Mouse (Mus musculus) kidney, adult 2 months (tissue): ENCODE data around the gene Ehmt2. TPM values are rescaled to one million over a fixed set of nuclear protein-coding genes. Genes with fewer than 3 reads are reported as not detected.

Experiments used
- DNase-seq: peaks from one replicate; pipeline ENCODE4 v3.0.0; 2021
- H3K27ac ChIP-seq: fragments of 200-500 bp; 2 replicates; pipeline ENCODE4 v1.5.1; 2012; ENCODE audit warnings: low read depth, low read length, control low read depth, inconsistent platforms; ENCODE audit not compliant: insufficient read depth
- H3K27me3 ChIP-seq: fragments of 200-500 bp; replicated peaks from 2 replicates; pipeline ENCODE4 v1.6.1; 2012; ENCODE audit warnings: mild to moderate bottlenecking, moderate library complexity, low read length, inconsistent platforms; ENCODE audit not compliant: control insufficient read depth, insufficient read depth
- H3K36me3 ChIP-seq: fragments of 200-500 bp; 2 replicates; pipeline ENCODE4 v1.6.1; 2012; ENCODE audit warnings: mild to moderate bottlenecking, moderate library complexity, low read length, inconsistent platforms; ENCODE audit not compliant: control insufficient read depth, insufficient read depth
- H3K4me1 ChIP-seq: fragments of 200-500 bp; 2 replicates; pipeline ENCODE4 v1.6.1; 2011; ENCODE audit warnings: low read length; ENCODE audit not compliant: control insufficient read depth, insufficient read depth
- H3K4me3 ChIP-seq: fragments of 200-500 bp; 2 replicates; pipeline ENCODE4 v1.5.1; 2011; ENCODE audit warnings: mild to moderate bottlenecking, low read depth, low read length, control low read depth; ENCODE audit not compliant: insufficient read depth
- CTCF ChIP-seq: fragments of 200-500 bp; conservative IDR thresholded peaks from 2 replicates; pipeline ENCODE4 v1.5.1; 2011; ENCODE audit warnings: low read depth, mild to moderate bottlenecking, control low read depth, low read length, moderate library complexity, mixed read lengths; ENCODE audit not compliant: insufficient read depth, insufficient read length
- POLR2A ChIP-seq: fragments of 200-500 bp; IDR thresholded peaks from one replicate; pipeline ENCODE4 v1.6.1; 2011; ENCODE audit warnings: low read depth, low read length, control low read depth
- WGBS: fragments of 180-500 bp; shearing (Covaris S2); methylation state at CpG from one replicate; pipeline ENCODE4 v1.1.7; 2018; 5-methylcytosine and 5-hydroxymethylcytosine counted together
- polyA plus RNA-seq: library from polyadenylated mRNA; depleted of rRNA; stranded (reverse); fragments of >200 nt; gene quantifications from 2 replicates; pipeline ENCODE4 v1.2.3, GENCODE M21; 2012

Ehmt2 gene
- polyA plus RNA-seq, 1 experiment = 134 TPM

DNA sequence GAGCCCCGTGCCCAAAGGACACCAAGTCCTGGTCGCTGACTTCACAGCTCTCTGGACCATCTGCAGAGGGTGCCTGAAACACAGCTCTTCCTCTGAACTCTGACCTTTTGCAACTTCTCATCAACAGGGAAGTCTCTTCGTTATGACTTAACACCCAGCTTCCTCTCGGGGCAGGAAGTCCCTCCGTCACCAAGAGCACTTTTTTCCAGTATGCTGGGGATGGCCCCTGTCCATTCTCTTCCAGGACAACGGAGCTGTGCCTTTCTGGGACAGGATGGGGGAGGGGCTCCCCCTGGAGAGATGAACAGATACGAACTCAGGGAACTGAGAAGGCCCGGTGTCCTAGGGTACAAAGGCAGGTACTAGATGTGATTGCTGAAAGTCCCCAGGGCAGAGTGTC, 36.6 kb downstream of the Ehmt2 start:
- Histone ChIP-seq H3K36me3 (peaks cover 6% of the 10 kb centered on the region; the same call in 1 of the 2 replicates), H3K4me1 (peaks cover 5% of the 10 kb centered on the region; the same call in 1 of the 2 replicates), H3K4me3 (peak overlapping the region; percentile 45), H3K27me3 (no peaks in the 10 kb centered on the region), H3K27ac (peak overlapping the region; percentile 53)
- TF ChIP-seq POLR2A = no peak
- no peak for TF ChIP-seq CTCF
- DNase-seq = peak; percentile 58
- WGBS = 24% methylated on average over 8 of the region's 8 CpGs

DNA sequence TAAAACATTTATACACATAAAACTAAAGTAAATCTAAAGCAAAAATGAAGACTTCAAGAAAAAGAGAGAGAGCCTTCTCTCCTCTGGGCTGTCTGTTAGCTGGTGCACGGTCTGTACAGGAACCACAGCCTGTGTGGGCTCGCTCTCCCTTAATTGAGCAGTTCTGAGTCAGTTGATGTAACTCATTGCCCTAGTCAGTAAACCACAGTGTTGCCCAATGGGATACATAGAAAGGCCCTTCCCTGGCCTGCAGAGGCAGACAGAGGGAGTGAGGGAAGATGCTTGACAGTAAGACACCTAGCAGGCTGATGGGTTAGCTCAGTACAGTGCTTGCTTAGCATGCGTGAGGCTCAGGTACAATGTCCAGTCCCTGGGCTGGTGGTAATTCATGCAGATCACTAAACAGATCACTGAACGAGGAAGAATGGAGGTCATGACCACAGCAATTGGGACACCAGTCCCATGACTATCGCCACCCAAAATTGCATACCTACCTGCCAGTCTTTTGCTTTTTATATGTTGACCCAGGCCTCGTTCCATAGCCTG, 39.8 kb downstream of the Ehmt2 start:
- Histone ChIP-seq H3K27me3 (no peaks in the 10 kb centered on the region), H3K4me1 (peaks cover 11% of the 10 kb centered on the region; the same call in 1 of the 2 replicates), H3K36me3 (peaks cover 5% of the 10 kb centered on the region; the same call in 1 of the 2 replicates), H3K4me3 (no peak overlapping the region), H3K27ac (peak overlapping the region; percentile 70)
- TF ChIP-seq CTCF (no peak), POLR2A (no peak)
- WGBS = 50% methylated on average over 6 of the region's 6 CpGs
- peak; percentile 91 for DNase-seq

DNA sequence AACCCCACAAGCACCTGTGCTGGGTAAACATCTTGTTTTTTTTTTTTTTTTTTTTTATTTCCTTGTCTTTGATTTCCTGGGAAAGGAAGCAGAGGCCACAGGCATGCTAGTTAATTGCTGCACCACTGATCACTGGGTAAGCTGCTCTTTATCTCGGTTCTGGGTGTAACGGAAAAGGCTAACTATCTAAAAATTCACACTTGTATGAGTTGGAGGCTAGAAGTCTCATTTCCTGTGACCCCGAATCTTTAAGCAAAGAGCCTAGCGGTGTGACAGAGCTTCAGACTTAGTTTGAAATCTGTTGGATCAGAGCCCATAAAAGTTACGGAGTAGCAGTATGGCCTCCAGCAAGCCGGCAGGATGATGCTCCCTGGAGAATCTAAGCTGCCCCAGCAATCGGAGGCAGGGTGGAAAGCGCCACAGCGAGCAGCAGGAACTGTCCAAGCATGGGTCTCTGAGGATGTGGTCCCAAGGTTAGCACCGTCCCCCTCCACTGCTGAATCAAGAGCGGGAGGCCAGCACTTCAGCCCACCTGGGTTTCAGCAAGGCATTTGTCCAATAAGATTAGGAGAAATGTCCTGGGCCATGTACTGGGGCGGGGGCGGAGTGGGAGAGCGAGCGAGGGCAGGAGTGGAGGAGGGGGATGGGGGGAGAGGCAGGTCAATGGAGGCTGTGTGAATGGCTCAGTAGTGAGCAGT, 43.2 kb downstream of the Ehmt2 start:
- no peaks in the 10 kb centered on the region for H3K36me3 ChIP-seq
- peak; percentile 53 for DNase-seq
- WGBS = 11% methylated on average over 15 of the region's 15 CpGs

DNA sequence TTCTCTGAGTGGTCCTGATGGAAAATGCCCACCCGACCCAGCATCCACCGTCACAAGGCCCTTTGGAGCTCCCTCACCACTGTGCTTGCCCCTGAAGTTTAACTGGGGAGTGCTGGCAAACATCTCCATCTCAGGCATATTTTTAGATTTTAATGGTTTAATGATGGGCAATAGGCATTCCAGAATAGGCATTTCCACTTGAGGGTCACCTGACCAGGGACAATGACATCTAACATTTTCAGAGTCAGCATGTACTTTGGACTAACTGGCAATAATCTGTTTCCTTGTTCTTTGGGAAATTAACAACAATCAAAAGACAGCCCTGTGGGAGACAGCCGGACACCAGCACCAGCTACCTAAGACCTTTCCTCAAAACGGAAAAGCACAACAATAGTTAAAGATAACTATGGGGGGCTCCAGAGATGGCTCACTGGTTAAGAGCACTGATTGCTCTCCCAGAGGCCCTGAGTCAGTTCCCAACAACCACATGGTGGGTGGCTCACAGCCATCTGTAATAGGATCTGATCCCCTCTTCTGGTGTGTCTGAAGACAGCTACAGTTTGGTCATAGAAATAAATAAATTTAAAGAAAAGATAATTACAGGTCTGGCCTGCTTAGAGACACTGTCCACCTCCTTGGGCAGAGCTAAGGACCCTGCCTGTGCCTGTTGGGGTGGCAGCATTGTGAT, 45.0 kb downstream of the Ehmt2 start:
- Histone ChIP-seq H3K4me1 (peaks cover 37% of the 10 kb centered on the region), H3K4me3 (no peak overlapping the region), H3K27me3 (no peaks in the 10 kb centered on the region), H3K36me3 (no peaks in the 10 kb centered on the region), H3K27ac (peak overlapping the region; percentile 65)
- peak; percentile 85 for DNase-seq
- WGBS = 52% methylated on average over 4 of the region's 4 CpGs
- no peak for TF ChIP-seq POLR2A
- TF ChIP-seq CTCF = no peak

More for the DNA sequence above, 43.2 kb downstream of the Ehmt2 start:
- TF ChIP-seq CTCF = no peak
- no peak for TF ChIP-seq POLR2A
- peak overlapping the region; percentile 52 for H3K4me3 ChIP-seq
- no peaks in the 10 kb centered on the region for H3K27me3 ChIP-seq
- H3K4me1 ChIP-seq = peaks cover 36% of the 10 kb centered on the region
- peak overlapping the region; percentile 88 for H3K27ac ChIP-seq

GRCm38 (mm10) chr17:34944362-34944761, 46.1 kb downstream of the Ehmt2 start:
- H3K36me3 ChIP-seq = no peaks in the 10 kb centered on the region
- TF ChIP-seq CTCF (no peak), POLR2A (no peak)
- peak overlapping the region; percentile 92 for H3K27ac ChIP-seq
- no peak overlapping the region for H3K4me3 ChIP-seq
- peaks cover 32% of the 10 kb centered on the region for H3K4me1 ChIP-seq
- peak; percentile 78 for DNase-seq
- H3K27me3 ChIP-seq = no peaks in the 10 kb centered on the region

DNA sequence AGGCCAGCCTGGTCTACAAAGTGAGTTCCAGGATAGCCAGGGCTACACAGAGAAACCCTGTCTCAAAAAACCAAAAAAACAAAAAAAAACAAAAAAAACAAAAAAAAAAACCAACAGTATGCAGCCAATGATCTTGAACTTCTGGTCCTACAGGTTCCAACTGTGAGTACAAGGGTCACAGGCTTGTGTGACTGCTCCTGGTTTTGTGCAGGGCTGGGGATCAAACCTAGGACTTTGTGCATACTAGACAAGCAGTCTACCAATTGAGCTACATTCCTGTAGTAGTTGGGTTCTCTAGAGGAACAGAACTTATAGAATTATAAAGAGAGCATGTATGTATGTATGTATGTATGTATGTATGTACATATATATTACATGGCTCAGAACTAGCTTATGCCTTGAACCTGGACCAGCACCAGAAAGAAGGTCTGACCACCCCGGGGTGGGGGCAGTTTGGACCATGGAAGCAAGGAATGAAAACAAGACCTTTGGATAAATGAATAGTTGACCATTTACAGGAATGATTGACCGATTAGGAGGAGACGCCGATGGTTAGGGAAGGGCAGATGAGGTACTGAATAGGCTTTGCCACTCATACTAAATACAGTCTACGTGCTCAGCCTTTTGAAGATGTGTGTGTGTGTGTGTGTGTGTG, 48.3 kb downstream of the Ehmt2 start:
- Histone ChIP-seq H3K36me3 (no peaks in the 10 kb centered on the region), H3K4me3 (no peak overlapping the region), H3K27ac (peak overlapping the region; percentile 90), H3K4me1 (peaks cover 34% of the 10 kb centered on the region), H3K27me3 (no peaks in the 10 kb centered on the region)
- peak; percentile 88 for DNase-seq
- no peak for TF ChIP-seq POLR2A
- TF ChIP-seq CTCF = no peak
- 41% methylated on average over 5 of the region's 5 CpGs for WGBS
